Mouse (Mus musculus) gastrocnemius, postnatal 14 days (tissue): ENCODE results near the gene Sox12. TPM values are rescaled to one million over a fixed set of nuclear protein-coding genes. Genes with fewer than 3 reads are reported as not detected.
"Not testable (repeated sequence)": the region's sequence is repeated elsewhere in the genome, so short reads cannot be mapped to it uniquely, and the experiment has no call there.

Source experiments
- DNase-seq: peaks from one replicate; pipeline ENCODE4 v3.0.0; 2021; ENCODE audit warnings: mixed read lengths
- intact Hi-C: fragments of 180-260 bp; cut with DNase I; formaldehyde crosslinking; loops from one replicate; pipeline ENCODE4 v1.15.1; 2025; ENCODE audit warnings: low total_unique reads
- long read RNA-seq, 2 experiments: library from polyadenylated mRNA; stranded (forward); transcript quantifications; one replicate each; pipeline ENCODE4 v2.0.0; 2021
- total RNA-seq, 2 experiments: library from RNA; stranded (reverse); gene quantifications; 2 replicates each; pipeline ENCODE4 v1.2.3; 2021

Gene Sox12
- 1 to 10 TPM; 2.9 to 4.3 TPM for total RNA-seq
- long read RNA-seq, experiment 1, full-length matches to known transcripts, result 6 of 6 reads
- long read RNA-seq, experiment 1, partial matches to known transcripts, result 0 of 6 reads
- long read RNA-seq, experiment 1, other reads (novel, unspliced or antisense), result 0 of 6 reads
- long read RNA-seq, experiment 2, full-length matches to known transcripts, result 7 of 7 reads
- long read RNA-seq, experiment 2, partial matches to known transcripts, result 0 of 7 reads
- long read RNA-seq, experiment 2, other reads (novel, unspliced or antisense), result 0 of 7 reads

DNA sequence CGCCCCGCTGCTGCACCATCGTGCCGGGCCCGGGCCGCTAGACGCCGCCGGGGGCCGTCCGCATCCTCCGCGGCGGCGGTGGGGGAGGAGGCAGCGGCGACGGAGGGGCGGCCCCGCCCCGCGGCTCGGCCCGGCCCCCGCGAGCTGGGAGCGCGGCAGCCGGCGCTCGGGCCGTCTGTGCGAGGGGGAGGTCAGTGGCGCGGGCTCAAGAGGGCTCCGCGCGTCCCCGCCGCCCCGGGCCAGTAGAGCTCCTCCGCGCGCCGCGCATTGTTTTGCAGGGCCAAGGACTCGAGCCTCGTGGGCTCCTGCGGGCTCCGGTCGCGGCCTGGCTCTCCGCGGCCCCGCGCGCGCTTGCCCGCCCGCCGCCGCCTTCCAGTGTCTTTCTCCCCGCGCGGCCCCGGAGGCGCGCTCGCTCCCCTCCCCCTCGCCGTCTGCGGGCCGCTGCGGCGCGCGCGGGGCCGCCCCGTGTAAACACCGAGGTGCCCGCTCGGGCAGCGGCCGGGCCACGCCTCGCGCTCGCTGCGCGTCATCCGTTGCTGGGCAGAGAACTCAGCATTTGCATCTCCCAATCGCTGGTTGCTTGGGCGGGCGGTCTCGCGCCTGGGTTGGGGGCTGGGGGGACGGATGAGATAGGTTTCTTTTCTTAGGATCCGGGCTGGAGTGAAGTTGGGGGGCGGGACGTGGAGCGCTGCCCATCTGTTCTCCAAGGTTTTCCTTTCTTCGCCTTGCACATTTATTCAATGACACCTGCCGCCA lies at the start of gene Sox12:
Gene Sox12 (minus strand): TSS at position 384 of the 756 bp plus-strand sequence.
- peak; percentile 97 for DNase-seq
- intact Hi-C loops, result no loop called here

DNA sequence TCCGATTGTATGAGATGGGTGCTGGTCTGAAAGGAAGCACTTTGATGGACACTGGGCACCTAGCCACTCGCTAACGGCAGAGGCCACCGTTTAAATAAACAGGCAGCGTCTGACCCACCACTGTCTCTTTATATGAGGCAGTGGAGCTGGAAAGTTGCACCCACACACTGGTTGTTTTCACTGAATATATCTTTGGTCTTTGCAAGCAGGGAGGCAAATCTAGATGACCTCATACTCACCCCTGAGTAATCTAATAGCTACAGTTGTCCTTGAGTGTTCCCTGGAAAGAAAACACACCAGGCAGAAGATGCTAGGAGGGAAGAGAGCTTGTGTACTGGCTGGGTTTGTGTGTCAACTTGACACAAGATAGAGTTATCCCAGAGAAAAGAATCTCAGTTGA lies 49.6 kb upstream of the Sox12 start:
- no peak for DNase-seq
- intact Hi-C loops, result no loop called here

DNA sequence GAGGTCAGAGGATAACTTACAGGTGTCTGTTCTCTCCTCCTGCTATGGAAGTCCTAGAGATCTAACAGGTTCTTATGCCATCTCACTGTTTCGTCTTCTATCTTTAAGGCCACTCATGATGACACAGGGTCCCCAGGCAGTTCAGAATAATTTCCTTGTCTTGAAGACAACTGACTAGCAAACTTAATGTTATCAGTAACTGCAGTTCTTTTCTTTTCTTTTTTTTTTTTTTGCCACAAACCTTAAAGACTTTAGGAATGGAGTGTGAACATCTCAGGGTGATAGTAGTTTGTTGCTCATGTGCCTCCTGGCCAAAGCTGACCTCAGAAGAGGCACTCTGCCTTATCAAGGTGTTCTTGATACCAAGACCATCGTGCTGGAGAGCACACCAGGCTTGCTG lies 48.8 kb upstream of the Sox12 start:
- no peak for DNase-seq
- intact Hi-C loops, result no loop called here

DNA sequence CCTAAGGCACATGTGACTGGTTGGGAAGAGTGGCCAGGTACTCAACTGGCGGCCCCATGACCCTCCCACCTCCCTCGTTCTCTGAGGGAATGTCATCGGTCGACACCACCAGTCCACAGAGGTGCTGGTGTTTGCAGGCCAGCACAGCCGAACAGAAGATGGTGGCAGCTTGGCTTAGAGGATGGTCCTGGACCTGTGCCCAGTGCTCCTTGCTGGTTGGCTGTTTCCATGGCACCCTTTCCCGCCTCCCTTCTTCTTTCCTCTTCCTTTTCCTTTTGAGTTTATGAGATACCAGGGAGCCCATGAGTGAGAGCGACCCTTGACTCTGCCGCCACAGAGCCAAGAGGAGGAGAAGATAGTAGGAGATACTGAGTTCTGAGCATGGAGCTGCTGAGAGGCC lies 45.4 kb upstream of the Sox12 start:
- DNase-seq, result no peak
- intact Hi-C loops, result no loop called here

DNA sequence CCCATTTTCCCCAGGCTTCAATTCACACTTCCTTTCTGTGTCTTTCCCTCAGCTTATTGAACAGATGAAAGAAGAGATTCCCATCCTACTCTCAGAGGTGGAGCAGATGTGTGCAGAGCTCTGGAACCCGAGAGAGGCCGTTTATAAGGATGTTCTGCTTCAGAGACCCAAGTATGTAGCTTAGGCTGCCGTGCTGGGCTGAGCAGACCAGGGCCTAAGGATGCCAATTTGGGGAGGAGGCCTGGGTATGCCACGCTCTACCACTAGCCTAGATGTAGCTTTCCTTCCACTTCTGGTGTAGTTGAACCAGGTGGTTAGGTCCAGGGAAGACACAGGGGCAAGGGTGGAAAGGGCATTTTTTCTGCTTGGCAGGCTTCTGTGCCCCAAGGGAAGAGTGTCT lies 44.5 kb upstream of the Sox12 start:
- DNase-seq, result no peak
- intact Hi-C loops, result no loop called here

DNA sequence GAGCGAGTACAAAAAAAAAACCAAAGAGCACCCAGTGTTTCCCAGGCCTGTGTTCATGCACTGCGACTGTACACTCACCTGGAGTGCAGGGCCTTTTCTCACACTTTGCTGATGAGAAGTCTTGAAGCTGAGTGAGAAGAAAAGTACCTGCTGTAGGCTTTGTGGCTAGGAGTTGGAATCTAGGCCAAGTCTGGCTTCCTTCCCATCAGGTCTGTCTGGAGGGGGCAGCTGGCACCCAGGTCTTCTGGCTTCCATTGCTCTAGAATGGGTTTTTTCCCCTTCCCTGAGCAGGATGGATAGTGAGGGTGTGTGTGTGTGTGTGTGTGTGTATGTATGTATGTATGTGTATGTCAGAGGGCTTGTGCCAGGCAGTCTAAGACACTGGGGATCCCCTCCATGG lies 42.0 kb upstream of the Sox12 start:
- DNase-seq, result no peak

DNA sequence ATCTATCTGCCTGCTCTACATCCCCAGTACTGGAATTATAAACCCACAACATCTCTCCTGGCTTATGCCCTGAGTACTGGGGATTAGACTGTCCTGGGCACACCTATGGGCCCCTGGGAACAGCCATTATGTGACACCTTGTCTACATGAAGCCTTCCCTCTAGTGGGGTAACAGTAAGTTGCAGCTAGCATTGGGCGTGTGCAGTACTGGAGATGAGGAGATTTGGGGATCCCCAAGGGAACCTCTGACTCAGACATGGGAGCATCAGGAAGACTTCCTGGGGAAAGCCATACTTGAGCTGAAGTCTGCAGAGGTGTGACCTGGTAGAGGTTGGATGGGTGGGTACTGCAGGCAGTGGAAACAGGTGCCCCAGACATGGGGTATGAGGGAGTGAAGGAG lies 41.1 kb upstream of the Sox12 start:
- intact Hi-C loops, result no loop called here
- no peak for DNase-seq

More for the DNA sequence above, 42.0 kb upstream of the Sox12 start:
- intact Hi-C loops, result no loop called here

DNA sequence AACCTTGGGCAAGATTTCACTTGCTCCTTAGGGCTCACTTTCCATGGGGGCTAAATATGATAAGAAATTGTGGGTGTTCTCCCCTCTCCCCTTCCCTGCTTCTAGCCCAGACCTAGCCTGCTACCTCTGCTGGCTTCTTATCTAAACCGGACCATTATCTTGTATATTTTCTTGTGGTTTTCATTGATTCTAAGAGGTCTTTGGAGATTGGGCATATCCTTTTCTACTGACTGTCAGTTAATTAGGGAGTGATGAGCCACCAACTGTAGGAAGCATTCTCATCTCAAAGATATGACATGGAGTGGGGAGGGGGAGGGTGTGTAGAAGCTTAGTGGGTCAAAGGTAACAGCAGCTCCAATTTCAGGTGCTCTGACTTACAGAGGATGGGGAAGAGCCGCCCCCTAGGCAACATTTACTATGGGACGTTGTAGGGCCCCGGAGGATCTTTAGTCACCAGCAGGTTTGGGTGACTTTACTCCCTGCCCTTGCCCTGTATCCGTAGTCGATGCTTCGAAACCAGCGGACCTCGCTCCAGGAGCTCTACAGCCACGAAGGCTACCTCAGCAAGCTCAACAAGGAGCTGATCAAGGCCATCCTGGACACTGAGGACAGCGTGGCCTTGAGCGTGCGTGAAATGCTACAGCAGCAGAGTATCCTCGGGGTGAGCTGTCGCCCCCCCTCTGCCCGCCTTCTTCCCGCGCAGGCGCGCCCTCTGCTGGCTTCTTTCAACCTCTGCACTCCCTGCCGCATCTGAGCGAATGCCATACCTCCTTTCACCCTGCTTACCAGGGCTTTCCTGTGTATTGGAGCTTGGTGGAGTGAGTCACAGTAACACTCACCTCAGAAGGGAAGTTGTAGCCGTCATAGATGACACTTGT lies 39.4 kb upstream of the Sox12 start:
- DNase-seq, result peak; percentile 81
- intact Hi-C loops, result loop anchor here (2.0 kb wide), 1 partner anchor 44 kb away; no protein-coding TSS in a partner anchor

DNA sequence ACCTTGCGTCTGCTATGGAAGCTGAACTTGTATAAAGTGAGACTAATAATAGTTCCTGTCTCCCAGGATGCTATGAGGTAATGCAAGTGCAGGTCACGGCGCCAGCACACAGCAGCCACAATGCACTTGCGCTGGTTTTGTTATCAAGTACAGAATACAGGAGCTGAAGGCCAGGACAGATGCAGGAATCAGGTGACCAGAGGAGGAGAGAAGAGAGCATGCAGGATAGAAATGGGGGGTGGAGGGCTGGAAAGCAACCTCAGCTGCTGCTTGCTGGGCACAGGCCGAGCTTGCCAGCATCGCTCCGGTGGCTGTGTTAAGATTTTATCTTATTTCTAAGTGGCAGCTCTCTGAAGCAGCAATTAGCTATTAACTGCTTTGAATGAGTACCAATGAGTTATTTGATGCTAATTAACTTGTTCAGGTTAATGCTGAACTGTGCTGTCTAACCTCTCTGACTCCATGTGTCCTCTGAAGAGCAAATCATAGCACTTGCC lies 38.6 kb upstream of the Sox12 start:
- intact Hi-C loops, result loop anchor here (2.0 kb wide), 1 partner anchor 44 kb away; no protein-coding TSS in a partner anchor
- no peak for DNase-seq

DNA sequence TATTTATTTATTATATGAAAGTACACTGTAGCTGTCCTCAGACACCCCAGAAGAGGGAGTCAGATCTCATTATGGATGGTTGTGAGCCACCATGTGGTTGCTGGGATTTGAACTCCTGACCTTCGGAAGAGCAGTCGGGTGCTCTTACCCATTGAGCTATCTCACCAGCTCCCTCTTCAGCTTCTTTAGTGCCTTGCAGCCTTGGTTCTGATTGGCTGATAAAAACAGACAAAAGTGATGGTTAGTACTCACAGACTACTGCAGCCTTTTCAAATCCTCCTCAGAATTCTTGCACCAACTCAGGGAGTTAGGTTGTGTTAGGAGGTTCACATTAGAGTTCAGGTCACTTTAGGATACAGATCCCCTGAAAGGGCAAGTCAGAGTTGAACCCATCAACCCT lies 30.6 kb upstream of the Sox12 start:
- DNase-seq, intact Hi-C loops: not testable (repeated sequence)

DNA sequence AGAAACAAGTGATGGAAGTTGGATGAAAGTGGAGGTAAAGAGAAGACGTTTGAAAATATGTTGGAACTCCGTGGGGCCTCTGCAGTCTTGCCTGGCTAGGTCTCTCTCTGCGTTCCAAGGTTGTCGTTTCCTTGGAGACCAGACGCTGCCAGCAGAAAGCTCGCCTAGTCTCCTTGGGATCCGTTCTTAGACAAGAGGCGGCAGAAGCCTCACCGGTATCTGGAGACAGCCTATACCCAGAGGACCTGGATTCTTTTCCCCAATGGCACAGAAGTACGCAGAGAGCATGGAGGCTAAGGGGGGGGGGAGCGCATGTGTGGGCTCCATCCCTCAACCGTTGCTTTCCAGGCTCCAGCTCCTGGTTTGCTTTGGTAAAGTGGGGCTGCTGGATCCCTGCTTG lies 29.6 kb upstream of the Sox12 start:
- intact Hi-C loops, result no loop called here
- no peak for DNase-seq

DNA sequence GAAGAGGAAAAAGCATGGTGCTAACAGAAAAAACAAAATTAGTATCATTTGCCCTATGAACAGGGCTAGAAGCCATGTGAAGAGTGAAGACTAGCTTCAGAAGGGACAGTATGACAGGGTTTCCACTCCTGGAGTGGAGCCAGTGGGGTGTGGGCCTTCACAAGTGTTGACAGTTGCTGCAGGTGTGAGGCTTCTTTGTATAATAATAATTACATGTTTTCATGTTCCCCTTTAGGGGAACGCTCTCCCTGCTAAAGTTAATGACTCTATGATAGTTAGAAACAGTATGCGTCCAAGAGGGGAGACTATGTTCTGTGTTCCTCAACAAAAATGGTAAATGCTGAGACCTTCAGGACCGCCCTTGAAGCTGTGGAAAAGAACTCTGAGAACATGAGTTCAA lies 17.9 kb upstream of the Sox12 start:
- DNase-seq, result no peak
- intact Hi-C loops, result no loop called here

DNA sequence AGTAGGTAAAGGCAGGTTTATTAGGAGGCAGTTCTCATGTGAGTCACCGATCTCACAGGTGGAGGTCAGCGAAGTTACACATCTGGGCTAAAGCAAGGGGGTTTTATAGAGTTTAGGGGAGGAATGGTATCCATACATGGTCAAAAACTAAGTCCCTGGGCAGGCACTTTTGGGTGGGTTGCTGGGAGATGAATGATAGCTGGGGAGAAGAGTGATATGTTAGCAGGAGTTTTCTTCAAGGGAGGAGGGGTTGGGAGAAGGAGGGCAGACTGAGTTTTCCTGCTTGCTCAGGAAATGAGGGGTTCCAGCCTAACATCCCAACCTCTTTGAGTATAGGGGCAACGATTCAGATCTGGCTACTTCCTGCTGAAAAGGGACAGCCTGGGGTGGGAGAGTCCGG lies 17.4 kb upstream of the Sox12 start, which contains the start of gene 6820408C15Rik:
Gene 6820408C15Rik (plus strand): TSS at position 301 of the 400 bp plus-strand sequence.
- no peak for DNase-seq
- intact Hi-C loops, result no loop called here

DNA sequence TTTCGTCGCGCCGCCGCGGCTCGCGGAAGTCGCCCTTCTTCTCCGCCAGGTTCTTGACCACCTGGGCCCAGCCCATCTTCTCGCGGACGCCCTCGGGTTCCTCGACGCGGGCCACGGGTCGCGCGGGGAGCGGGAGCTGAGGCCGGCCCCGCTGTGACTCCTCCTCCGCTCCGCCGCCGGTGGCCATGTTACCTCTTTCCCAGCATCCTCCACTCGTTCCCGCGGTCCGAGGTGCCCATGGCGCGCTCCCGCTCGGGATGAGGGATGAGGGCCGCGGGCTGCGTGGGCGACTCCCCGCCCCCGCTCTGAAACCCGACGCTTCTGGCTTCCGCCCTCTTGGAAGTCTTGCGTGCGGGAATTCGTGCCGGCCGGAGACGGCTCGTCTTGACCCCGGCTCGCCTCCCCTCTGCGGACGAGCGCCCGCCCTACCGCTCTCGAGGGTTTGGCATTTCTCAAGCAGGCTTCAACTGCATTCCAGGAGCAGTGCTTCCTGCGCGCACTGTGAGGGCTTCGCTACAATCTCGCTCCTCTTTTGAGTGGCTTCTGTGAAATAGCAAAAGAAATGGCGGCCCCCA lies 16.8 kb upstream of the Sox12 start, which contains the start of gene Zcchc3:
Gene Zcchc3 (minus strand): TSS at position 437 of the 575 bp plus-strand sequence.
- intact Hi-C loops, result no loop called here
- peak; percentile 88 for DNase-seq

DNA sequence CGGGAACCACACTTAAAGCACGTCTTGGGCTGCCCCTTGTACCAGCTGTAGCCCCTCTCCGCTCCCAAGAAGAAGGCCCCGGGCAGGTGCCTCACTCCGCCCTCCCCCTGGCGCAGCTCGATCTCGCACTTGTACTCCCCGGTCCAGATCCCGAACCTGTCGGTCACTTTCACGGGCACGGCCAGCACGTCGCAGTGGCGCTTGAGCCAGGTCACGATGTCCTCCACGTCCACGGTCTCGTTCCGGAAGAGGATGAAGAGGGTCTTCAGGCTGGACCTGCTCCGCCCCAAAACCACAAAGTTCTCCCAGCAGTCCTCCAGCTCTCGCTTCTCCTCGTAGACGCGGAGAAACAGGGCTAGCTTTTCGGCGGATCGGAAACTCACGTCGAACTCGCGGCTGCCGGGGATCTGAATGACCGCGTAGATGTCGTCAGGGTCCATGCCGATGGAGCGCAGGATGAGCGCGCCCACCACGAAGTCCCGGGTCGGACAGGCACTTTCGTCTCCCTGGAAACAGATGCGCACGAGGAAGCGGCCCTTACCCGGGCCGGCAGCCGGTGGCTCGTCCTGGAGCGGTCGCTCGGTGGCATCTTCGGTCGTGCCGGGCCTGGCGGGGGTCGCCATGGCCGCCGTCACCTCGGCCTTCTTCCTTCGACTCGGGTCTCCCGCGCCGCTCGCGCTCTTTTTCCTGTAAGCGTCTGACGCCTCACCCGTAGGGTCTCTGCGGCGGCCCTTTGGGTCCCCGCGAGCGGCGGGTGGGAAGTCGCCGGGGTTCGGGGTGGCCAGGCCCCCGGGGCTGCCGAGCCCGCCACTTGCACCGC lies 16.1 kb upstream of the Sox12 start:
- intact Hi-C loops, result no loop called here
- DNase-seq, result peak; percentile 20

DNA sequence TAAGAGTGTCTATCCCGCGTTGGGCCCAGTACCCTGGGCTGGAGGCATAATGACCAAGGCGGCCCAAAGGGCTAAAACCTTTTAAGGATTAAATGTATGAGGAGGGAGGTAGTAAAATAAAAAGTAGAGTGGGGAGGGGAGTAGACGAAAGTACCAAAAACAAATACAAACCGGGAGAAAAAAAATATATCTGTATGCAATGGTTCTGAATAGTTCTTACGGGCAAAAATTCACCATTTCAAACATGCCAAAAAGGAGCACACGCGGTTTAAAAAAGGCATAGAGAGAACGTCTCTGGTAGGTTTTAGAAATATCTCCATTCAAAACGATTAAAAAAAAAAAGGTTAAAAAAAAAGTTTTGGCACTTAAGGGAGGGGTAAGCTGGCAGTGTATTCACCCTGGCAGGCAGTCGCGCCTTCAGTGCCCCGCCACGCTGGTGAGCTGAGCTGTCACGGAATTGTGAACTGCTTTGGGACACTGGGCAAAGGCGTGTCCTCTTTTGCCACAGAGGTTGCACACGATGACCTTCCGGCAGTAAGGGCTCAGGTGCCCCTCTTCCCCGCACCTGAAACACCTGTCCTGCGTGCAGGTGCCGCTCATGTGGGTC lies 15.4 kb upstream of the Sox12 start:
- intact Hi-C loops, result no loop called here
- no peak for DNase-seq

DNA sequence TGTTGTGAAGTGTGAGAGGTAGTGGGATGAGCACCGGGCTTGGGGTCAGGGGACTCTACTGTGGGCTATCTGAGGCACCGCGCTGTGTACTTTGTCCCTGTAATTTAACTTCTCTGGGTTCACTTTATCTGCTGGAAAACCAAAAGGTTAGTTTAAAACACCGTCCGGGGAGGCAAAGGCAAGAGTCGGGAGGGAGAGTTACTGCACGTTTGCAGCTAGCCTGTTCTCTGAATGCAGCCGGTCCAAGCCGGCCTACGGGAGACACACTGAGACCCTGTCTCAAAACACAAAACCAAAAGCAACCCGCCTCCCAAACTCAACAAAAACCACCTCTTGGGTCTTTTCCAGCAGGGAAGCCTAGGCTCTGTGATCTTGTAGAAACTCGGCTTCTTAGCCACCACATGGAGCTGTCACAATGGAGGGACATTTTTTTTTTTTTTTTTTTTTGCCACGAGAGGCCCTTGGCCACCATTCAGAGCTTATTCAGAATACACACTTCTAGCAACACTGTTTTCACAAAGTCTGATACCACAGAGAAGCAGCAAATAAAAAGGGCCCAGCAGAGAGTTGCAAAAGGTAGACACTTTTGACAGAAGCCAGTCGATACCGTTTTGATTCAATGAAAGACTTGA lies 14.8 kb upstream of the Sox12 start:
- intact Hi-C loops, result no loop called here
- DNase-seq, result no peak

DNA sequence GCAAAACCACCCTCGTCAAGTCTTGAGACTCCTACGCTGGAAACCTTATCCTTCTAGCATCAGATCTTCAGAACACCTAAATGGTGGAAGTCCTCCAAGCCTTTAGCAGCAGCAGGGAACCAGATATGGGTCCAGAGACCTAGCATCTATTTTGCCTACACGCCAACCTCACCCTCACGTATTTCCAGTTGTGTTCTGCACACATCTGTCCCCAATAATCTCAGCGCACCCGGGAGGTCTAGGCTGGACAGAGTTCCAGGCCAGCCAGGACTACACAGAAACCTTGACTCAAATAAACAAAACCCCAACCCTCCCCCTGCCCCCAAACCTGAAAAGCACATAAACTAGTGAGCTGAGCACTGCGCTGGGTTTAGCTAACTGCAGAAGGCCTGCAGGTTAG lies 13.6 kb upstream of the Sox12 start:
- no peak for DNase-seq
- intact Hi-C loops, result no loop called here
